Mouse (Mus musculus) midbrain, embryonic 14.5 days (tissue): ENCODE measurements around the gene Znrf2. TPM values are rescaled to one million over a fixed set of nuclear protein-coding genes. Genes with fewer than 3 reads are reported as not detected.
A peak's percentile ranks its signal among the peaks of the same experiment; 100 is the strongest.

ENCODE experiments used
- ATAC-seq: fragments of 200-750 bp; cut with Nextera tagmentation; 2 replicates; pipeline ENCODE4 v1.8.0; 2017; ENCODE audit warnings: moderate number of reproducible peaks, moderate library complexity; ENCODE audit not compliant: low FRiP score, low TSS enrichment
- DNase-seq: peaks from one replicate; pipeline ENCODE4 v3.0.0-alpha.2; 2015
- H3K27ac ChIP-seq: fragments of 300-500 bp; sonication (generic); replicated peaks from 2 replicates; pipeline ENCODE4 v1.5.1; 2014; ENCODE audit warnings: mild to moderate bottlenecking, low read depth, low read length, moderate library complexity
- H3K27me3 ChIP-seq: fragments of 300-500 bp; sonication (generic); 2 replicates; pipeline ENCODE4 v1.6.1; 2014; ENCODE audit warnings: low read length, control low read depth, mixed read lengths; ENCODE audit not compliant: control insufficient read depth, insufficient read depth
- H3K36me3 ChIP-seq: fragments of 300-500 bp; sonication (generic); 2 replicates; pipeline ENCODE4 v1.6.1; 2014; ENCODE audit warnings: low read length, control low read depth; ENCODE audit not compliant: control insufficient read depth, insufficient read depth
- H3K4me1 ChIP-seq: fragments of 300-500 bp; sonication (generic); 2 replicates; pipeline ENCODE4 v1.6.1; 2014; ENCODE audit warnings: mild to moderate bottlenecking, antibody characterized with exemption, low read length, control low read depth; ENCODE audit not compliant: control insufficient read depth, insufficient read depth
- H3K4me2 ChIP-seq: fragments of 300-500 bp; sonication (generic); 2 replicates; pipeline ENCODE4 v1.6.1; 2014; ENCODE audit warnings: mild to moderate bottlenecking, low read length, moderate library complexity
- H3K4me3 ChIP-seq: fragments of 300-500 bp; sonication (generic); replicated peaks from 2 replicates; pipeline ENCODE4 v1.5.1; 2014; ENCODE audit warnings: low read depth, low read length
- H3K9ac ChIP-seq: fragments of 300-500 bp; sonication (generic); replicated peaks from 2 replicates; pipeline ENCODE4 v1.6.1; 2014; ENCODE audit warnings: mild to moderate bottlenecking, low read length, moderate library complexity
- H3K9me3 ChIP-seq: fragments of 300-500 bp; sonication (generic); 2 replicates; pipeline ENCODE4 v1.6.1; 2016; ENCODE audit warnings: low read length, control low read depth, mixed read lengths; ENCODE audit not compliant: control insufficient read depth
- WGBS: fragments of 180-500 bp; shearing (Covaris S2); extraction: QIAGEN DNeasy Blood & Tissue Kit; methylation state at CpG from one replicate; pipeline ENCODE4 v1.1.7; 2014; 5-methylcytosine and 5-hydroxymethylcytosine counted together
- polyA plus RNA-seq: library from polyadenylated mRNA; unstranded; fragments of >200 nt; fragmentation: Nextera tagmentation; extraction: Ambion mirVana; gene quantifications from 2 replicates; pipeline ENCODE4 v1.2.1, GENCODE M21; 2014

Znrf2 gene
- polyA plus RNA-seq, 1 experiment from 2014 or later, result 8.8 TPM

DNA sequence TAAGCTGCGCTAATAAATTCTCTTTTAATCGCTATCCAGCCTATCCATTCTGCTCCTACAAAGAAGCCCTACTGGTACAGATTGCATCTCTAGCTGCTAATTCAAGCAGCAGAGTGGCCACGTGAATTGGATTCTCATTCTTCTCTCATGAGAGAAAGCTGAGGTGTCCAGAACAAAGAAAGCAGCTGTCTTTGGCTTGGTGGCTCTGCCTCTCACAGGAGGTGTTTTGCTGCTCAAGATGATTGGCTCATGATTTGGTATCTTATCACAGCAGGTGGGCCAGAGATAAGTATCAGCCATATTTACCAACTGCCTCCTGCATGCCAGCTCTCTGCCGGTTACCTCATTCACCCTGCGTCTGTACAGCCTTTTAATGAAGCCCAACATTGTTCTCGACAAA, 34.8 kb upstream of the Znrf2 start:
- no peak overlapping the region for H3K4me3 ChIP-seq
- no peaks in the 10 kb centered on the region for H3K27me3 ChIP-seq
- H3K27ac ChIP-seq, result peak overlapping the region; percentile 43; the same call in 1 of the 2 replicates
- H3K4me1 ChIP-seq, result peaks cover 8% of the 10 kb centered on the region
- DNase-seq, result peak; percentile 31
- no peaks in the 10 kb centered on the region for H3K9me3 ChIP-seq
- no peak for ATAC-seq
- no peak overlapping the region for H3K4me2 ChIP-seq
- H3K9ac ChIP-seq, result no peak overlapping the region
- no peaks in the 10 kb centered on the region for H3K36me3 ChIP-seq
- WGBS, result 41% methylated on average over 6 of the region's 6 CpGs

DNA sequence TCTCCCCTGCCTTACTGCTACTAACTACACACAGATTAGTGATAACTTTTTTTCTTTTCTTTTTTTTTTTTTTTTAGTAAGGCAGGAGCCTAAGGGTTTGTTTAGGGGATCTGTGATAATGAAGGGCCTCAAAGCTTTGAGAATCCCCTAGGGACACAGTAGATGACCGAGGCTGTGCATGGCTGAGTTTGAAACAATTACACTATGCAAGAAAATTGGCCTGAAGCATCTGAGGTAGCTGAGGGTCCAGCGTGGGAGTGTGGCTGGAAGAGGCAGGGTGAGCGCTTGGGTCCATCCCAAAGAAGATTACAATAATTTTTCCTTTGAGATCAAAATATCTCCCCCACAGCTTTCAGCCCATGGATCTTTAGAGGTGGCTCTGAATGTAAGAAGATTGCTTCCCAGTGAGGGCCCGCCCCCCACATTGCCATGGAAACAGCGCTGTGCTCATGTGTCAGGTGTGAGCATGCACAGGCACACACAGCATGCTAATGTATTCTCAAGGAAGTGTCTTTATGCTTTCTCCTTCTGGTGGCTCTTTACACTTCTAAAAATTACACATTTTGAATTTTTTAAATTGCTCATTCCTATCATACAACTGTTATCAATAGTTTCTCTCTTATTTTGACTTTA, 31.5 kb upstream of the Znrf2 start:
- peak overlapping the region; percentile 81 for H3K27ac ChIP-seq
- H3K9ac ChIP-seq, result no peak overlapping the region
- H3K4me1 ChIP-seq, result peaks cover 8% of the 10 kb centered on the region
- 16% methylated on average over 5 of the region's 5 CpGs for WGBS
- H3K36me3 ChIP-seq, result no peaks in the 10 kb centered on the region
- peak overlapping the region; percentile 32 for H3K4me2 ChIP-seq
- ATAC-seq (peak; percentile 87), DNase-seq (peak; percentile 89)
- H3K27me3 ChIP-seq, result no peaks in the 10 kb centered on the region
- no peak overlapping the region for H3K4me3 ChIP-seq
- H3K9me3 ChIP-seq, result no peaks in the 10 kb centered on the region

- Histone ChIP-seq H3K9me3 (no peaks in the 10 kb centered on the region), H3K36me3 (no peaks in the 10 kb centered on the region), H3K4me2 (no peak overlapping the region), H3K9ac (no peak overlapping the region), H3K27ac (no peak overlapping the region), H3K4me1 (peaks cover 8% of the 10 kb centered on the region), H3K27me3 (no peaks in the 10 kb centered on the region), H3K4me3 (no peak overlapping the region)
- WGBS, result 89% methylated on average over 5 of the region's 5 CpGs
- ATAC-seq, result no peak
- DNase-seq, result no peak
Observed at GRCm38 (mm10) chr6:54786766-54787165, 29.9 kb upstream of the Znrf2 start.

- Histone ChIP-seq H3K9ac (no peak overlapping the region), H3K9me3 (no peaks in the 10 kb centered on the region), H3K4me2 (no peak overlapping the region), H3K27me3 (no peaks in the 10 kb centered on the region), H3K4me3 (no peak overlapping the region), H3K36me3 (no peaks in the 10 kb centered on the region), H3K4me1 (peaks cover 8% of the 10 kb centered on the region), H3K27ac (no peak overlapping the region)
- DNase-seq (no peak), ATAC-seq (no peak)
- WGBS, result 55% methylated on average over 6 of the region's 6 CpGs
Observed at GRCm38 (mm10) chr6:54788493-54788892, 28.2 kb upstream of the Znrf2 start.

DNA sequence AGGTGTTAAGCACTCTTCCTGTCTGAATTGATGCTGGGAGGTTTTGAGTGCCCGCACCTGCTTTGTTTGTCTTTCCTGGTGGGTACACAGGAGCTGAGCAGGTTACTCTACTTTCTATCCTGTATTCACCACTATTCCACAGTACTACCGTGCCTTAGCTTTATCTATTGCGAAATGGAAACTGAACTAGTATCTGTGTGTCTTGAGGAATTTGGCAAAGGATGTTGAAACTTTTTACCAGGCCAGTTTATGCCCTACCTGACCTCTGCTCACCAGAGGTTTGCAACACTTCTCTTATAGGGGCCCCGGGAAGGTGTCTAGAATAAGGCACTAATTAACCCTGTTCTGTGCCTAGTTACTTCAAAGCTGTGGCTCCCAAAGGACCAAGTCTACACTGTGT, 27.6 kb upstream of the Znrf2 start:
- DNase-seq, result no peak
- no peak for ATAC-seq
- H3K27me3 ChIP-seq, result no peaks in the 10 kb centered on the region
- H3K4me1 ChIP-seq, result peaks cover 8% of the 10 kb centered on the region
- H3K4me3 ChIP-seq, result no peak overlapping the region
- H3K9ac ChIP-seq, result no peak overlapping the region
- H3K4me2 ChIP-seq, result no peak overlapping the region
- no peak overlapping the region for H3K27ac ChIP-seq
- H3K9me3 ChIP-seq, result no peaks in the 10 kb centered on the region
- no peaks in the 10 kb centered on the region for H3K36me3 ChIP-seq
- WGBS, result 95% methylated on average over 4 of the region's 4 CpGs

- Histone ChIP-seq H3K9ac (no peak overlapping the region), H3K36me3 (no peaks in the 10 kb centered on the region), H3K4me1 (peaks cover 2% of the 10 kb centered on the region), H3K27me3 (no peaks in the 10 kb centered on the region), H3K9me3 (no peaks in the 10 kb centered on the region), H3K27ac (no peak overlapping the region), H3K4me3 (no peak overlapping the region), H3K4me2 (no peak overlapping the region)
- no peak for ATAC-seq
- no peak for DNase-seq
- WGBS, result 81% methylated on average over 4 of the region's 4 CpGs
Observed at GRCm38 (mm10) chr6:54790071-54790470, 26.6 kb upstream of the Znrf2 start.

DNA sequence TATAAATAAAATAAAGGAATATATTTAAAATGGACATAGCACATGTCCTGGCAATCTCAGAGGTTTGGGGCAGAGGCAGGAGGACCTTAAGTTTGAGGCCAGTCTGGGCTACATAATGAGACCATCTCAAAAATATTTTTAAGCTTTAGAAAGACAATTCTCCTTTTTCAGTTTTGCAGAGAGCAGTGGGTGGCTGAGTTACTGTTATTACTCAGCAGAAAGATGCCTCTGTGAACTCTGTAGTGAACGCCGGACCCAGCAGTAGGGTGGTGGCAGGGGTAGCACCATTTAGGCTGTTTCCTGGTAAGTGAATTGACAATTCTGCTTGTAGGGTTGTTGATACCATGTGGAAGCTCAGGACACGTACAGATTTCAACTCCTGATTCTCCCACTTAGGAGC, 22.9 kb upstream of the Znrf2 start:
- ATAC-seq (no peak), DNase-seq (no peak)
- H3K27ac ChIP-seq, result no peak overlapping the region
- H3K27me3 ChIP-seq, result no peaks in the 10 kb centered on the region
- H3K4me2 ChIP-seq, result no peak overlapping the region
- H3K4me3 ChIP-seq, result no peak overlapping the region
- H3K9ac ChIP-seq, result no peak overlapping the region
- peaks cover 4% of the 10 kb centered on the region; the same call in 1 of the 2 replicates for H3K9me3 ChIP-seq
- H3K36me3 ChIP-seq, result no peaks in the 10 kb centered on the region
- 91% methylated on average over 3 of the region's 3 CpGs for WGBS
- H3K4me1 ChIP-seq, result no peaks in the 10 kb centered on the region

- H3K9ac ChIP-seq, result no peak overlapping the region
- H3K9me3 ChIP-seq, result peaks cover 4% of the 10 kb centered on the region; the same call in 1 of the 2 replicates
- no peaks in the 10 kb centered on the region for H3K4me1 ChIP-seq
- H3K36me3 ChIP-seq, result no peaks in the 10 kb centered on the region
- WGBS, result 66% methylated on average over 2 of the region's 2 CpGs
- DNase-seq (no peak), ATAC-seq (no peak)
- no peak overlapping the region for H3K27ac ChIP-seq
- H3K4me2 ChIP-seq, result no peak overlapping the region
- H3K27me3 ChIP-seq, result no peaks in the 10 kb centered on the region
- no peak overlapping the region for H3K4me3 ChIP-seq
Observed at GRCm38 (mm10) chr6:54794372-54794771, 22.3 kb upstream of the Znrf2 start.

GRCm38 (mm10) chr6:54794991-54795390, 21.7 kb upstream of the Znrf2 start:
- Histone ChIP-seq H3K4me2 (no peak overlapping the region), H3K4me3 (no peak overlapping the region), H3K9me3 (peaks cover 4% of the 10 kb centered on the region; the same call in 1 of the 2 replicates), H3K27me3 (no peaks in the 10 kb centered on the region), H3K4me1 (no peaks in the 10 kb centered on the region), H3K27ac (no peak overlapping the region), H3K9ac (no peak overlapping the region), H3K36me3 (no peaks in the 10 kb centered on the region)
- DNase-seq (no peak), ATAC-seq (no peak)
- 86% methylated on average over 5 of the region's 5 CpGs for WGBS
